Mouse (Mus musculus): Measurements from ENCODE around the gene Slamf9.

DNA sequence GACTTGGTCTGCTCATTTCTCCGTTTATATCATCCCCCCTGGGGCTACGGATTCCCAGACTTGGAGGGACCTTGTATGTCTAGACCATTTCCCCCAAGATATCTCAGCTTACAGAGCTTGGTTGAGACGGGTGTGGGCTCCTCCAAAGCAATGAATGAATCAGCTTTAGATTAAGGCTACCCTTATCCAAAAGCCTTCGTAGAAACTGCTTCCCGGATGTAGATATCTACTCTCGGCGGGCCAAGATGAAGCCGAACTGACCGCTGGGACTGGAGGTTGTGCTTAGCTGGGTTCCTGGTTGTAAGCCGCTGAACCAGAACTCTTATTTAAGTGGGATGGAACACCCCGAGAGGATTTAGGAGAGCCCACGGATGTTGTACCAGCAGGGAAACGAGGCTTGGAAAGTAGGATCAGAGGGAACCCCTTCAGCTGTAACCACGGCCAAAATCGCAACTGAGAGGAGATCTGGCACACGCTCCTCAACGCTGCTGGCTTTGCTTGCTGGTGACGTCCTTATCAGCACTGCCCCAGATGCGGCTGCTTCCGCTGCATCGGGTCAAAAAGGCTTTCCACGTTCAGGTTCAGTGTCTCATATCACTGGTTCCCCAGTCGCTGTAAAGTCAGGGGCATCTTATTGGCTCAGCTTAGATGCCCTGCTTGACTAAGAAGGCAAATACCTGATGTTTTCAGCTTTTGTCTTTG lies 51.4 kb downstream of the Slamf9 start:
- TF ChIP-seq POLR2A (IDR thresholded peaks at IDR 0.05; ENCODE audit: low read depth, low read length) (no peak), NRF1 (IDR thresholded peaks at IDR 0.05; ENCODE audit: low read depth, low read length) (no peak), CTCF (conservative IDR thresholded peaks at IDR 0.05 in 1 of 2, IDR thresholded peaks at IDR 0.05 in 1 of 2; ENCODE audit: low read depth in 2 of 2, low read length in 2 of 2) (no peak), EP300 (IDR thresholded peaks at IDR 0.05; ENCODE audit: low read length) (no peak), ZC3H11A (IDR thresholded peaks at IDR 0.05; ENCODE audit: low read depth, low read length) (no peak)
